Mouse (Mus musculus) thymus, postnatal 0 days (tissue): ENCODE data around the gene Prr29. TPM values are rescaled to one million over a fixed set of nuclear protein-coding genes. Genes with fewer than 3 reads are reported as not detected.
"Not testable (repeated sequence)": the region's sequence is repeated elsewhere in the genome, so short reads cannot be mapped to it uniquely, and the experiment has no call there.

Source experiments
- DNase-seq: peaks from one replicate; pipeline ENCODE4 v3.0.0-alpha.2; 2015; ENCODE audit warnings: low spot score
- polyA plus RNA-seq: library from polyadenylated mRNA; unstranded; fragments of >200 nt; fragmentation: Nextera tagmentation; extraction: Ambion mirVana; gene quantifications from 2 replicates; pipeline ENCODE4 v1.2.1, GENCODE M21; 2015

Prr29 gene
- 31.2 and 33.1 TPM in 2 replicates for polyA plus RNA-seq

DNA sequence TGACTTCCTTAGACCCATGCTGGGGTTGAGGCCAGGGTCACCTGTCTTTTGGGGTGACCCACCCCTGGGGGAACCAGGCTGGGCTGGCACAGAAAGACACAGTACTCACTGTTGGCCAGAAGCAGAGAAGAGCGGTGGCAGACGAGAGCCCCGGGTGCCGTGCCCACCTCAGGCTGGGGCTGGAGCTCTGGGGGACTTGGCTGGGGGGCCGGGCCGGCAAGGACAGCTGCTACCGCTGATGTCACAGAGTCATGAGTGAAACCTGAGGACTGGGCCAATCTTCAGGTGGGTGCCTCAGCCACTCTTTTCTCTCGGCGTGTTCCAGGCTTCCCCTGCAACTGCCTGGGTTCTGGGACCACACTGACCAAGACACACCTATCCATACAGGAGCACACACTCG, at the start of gene Prr29:
Gene Prr29 (plus strand): TSS at position 107 of the 400 bp plus-strand sequence.
- DNase-seq, result no peak

GRCm38 (mm10) chr11:106316416-106316815, 48.9 kb upstream of the Prr29 start:
- DNase-seq, result no peak

- peak; percentile 77 for DNase-seq
Measured at GRCm38 (mm10) chr11:106317801-106318200, 47.5 kb upstream of the Prr29 start.

GRCm38 (mm10) chr11:106318406-106319366, 46.6 kb upstream of the Prr29 start:
- peak; percentile 50 for DNase-seq

DNA sequence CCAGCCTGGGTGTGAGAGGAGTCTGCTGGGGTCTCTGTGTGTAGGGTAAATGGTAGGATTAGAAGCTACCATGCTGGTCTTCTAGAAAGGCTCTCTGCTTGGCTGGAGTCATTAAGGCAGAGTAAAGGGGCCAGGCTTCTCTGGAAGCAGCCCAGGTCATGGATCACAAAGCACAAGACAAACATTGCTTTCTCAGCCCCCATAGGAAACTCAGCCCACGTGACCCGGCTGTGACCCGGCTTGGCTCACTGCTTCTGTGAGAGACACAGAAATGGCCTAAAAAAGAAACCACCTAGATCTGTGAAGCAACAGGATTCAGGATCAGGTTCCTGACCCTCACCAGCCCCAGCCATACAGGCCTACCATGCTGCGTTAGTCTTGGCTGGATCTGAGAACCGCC, 40.4 kb upstream of the Prr29 start:
- DNase-seq, result no peak

DNA sequence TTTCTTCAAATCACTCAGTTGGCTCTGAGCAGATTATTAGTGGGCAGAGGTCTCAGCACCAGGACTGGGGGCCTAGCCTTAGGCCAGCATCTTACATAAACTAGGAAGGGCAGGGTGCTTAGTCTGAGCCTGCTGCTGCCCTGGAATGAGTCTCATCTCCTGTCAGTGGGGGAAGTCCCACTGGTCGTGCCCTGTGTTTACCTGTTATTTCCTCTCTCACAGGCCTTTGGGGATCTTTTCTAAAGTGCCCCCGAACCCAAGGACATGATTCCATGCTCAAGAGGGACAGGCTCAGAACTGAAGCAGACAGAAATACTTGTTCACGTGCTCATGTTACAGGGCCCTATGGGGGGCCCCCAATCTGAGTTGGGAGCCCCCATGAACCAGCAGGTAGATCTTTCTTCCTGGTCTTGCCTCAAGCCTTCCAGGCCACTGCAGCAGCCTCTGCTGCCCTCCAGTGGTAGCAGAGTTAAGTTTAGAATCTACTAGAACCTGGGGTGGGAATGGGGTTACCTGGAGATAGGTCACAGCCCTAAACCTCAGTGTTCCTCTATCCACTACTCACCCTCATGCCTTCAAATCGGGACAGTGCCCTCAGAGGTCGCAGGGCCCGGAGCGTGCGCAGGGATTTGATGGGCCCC, 39.6 kb upstream of the Prr29 start:
- peak; percentile 87 for DNase-seq

DNA sequence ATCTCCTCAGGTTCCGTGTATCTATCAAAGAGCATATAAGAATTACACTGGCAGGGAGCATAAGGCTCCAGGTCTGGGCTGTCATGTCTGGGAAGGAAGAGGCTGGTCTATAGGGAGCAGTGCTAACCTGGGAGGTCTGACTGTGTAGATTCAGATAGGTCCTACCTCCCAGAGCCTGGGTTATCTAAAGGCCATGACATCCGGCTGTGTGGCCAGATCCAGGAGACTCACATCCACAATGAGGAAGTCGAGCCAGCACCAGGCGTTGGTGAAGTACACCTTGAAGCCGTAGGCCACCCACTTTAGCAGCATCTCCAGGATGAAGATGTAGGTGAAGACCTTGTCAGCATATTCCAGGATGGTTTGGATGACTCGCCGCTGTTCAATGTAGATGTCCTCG, 38.8 kb upstream of the Prr29 start:
- no peak for DNase-seq

GRCm38 (mm10) chr11:106328521-106328920, 36.8 kb upstream of the Prr29 start:
- DNase-seq, result no peak

- no peak for DNase-seq
Measured at GRCm38 (mm10) chr11:106329128-106329527, 36.1 kb upstream of the Prr29 start.

GRCm38 (mm10) chr11:106329682-106330081, 35.6 kb upstream of the Prr29 start:
- peak; percentile 90 for DNase-seq

DNA sequence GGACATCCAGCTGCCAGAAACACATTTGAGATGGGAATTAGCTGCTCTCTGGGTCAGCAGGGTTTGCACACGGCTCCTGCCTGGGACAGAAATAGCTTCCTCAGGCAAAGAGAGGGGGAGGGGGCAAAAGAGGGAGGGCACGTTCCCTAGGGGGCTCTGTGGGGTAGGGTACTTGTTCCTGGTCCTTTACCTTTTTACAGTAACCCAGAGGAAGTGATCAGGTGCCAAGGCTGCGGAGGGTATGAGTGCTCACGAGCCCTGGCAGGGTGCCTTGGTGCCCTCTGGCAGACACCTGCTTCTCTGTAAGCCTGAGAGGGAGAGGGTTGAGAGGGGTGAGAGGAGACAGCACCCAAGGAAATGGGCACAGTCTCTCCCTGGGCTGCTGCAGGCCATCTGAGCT, 32.8 kb upstream of the Prr29 start:
- DNase-seq, result no peak

- DNase-seq, result no peak
Measured at GRCm38 (mm10) chr11:106334066-106334465, 31.2 kb upstream of the Prr29 start.

DNA sequence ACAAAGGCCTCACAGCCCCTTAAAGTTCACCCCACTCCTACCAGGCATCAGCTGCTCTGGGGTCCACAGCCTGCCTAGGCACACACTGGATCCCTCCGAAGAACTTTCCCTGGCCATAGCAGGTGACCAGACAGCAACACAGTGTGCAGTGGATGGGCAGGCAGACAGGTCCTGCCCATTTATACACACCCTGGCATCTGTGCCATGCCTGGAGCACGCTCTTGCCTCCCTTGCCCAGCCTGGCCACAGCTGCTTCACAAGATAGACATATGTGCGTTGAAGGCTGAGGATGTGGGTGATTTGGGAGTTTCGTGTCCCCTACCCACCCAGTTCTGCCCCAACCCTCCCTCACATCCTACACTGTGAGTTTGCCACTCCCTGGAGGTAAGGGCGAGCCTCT, 27.2 kb upstream of the Prr29 start:
- DNase-seq, result no peak

DNA sequence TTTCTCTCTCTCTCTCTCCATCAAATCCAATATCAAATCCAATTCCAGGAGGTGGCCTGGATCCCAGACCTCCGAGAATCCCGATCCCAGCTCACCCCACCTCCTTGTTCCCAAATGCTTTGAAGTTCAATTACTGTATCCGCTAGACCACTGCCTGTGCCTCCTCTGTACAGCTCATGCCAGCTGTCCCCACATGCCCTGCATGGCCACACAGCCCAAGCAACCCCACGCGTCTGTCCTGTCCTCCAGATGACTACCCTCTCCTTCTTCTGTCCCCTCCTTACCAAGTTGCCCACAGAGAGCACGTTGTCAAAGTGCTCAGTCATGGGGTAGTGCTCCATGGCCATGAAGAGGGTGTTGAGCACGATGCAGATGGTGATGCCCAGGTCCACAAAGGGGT, 26.4 kb upstream of the Prr29 start:
- no peak for DNase-seq

DNA sequence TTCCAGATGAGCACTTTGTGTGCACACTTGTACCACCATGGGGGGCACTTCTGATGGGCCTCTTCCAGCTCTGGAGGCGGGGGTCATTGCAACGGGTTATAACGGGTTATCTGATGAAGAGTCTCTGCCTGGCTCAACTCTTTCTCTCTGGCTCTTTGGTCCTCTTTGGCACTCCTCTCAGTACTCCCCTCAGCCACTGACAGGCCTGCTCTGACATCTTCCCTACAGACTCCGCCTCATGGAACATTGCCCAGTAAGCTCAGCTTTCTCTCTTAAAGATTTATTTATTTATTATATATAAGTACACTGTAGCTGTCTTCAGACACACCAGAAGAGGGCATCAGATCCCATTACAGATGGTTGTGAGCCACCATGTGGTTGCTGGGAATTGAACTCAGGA, 25.9 kb upstream of the Prr29 start:
- DNase-seq, result not testable (repeated sequence)

DNA sequence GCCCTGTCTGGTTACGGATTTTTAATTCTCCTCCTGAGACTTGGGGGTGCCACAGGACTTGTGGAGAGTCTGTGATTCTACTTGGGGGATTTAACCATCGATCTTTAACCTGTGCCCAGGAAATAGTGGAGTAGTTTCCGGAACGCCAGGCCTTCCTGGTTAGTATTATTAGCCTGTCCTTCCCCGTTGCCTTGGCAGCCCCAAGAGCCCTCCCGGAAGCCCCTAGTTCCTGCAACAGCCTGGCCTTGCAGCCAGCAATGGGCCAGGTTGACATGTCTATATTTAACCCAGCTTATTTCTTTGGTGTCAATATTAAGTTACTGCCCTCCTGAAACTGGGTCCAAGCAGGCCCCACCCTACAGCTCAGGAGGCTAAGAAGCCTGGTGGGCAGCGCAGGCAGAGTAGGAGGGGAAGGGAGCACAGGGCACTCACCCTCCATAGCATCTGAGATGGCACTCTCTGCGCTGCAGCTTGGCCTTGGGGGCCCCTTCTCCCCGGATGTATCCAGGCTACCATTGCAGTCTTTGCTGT, 24.2 kb upstream of the Prr29 start:
- no peak for DNase-seq

- no peak for DNase-seq
Measured at GRCm38 (mm10) chr11:106344910-106345309, 20.4 kb upstream of the Prr29 start.

- no peak for DNase-seq
Measured at GRCm38 (mm10) chr11:106349772-106350171, 15.5 kb upstream of the Prr29 start.

DNA sequence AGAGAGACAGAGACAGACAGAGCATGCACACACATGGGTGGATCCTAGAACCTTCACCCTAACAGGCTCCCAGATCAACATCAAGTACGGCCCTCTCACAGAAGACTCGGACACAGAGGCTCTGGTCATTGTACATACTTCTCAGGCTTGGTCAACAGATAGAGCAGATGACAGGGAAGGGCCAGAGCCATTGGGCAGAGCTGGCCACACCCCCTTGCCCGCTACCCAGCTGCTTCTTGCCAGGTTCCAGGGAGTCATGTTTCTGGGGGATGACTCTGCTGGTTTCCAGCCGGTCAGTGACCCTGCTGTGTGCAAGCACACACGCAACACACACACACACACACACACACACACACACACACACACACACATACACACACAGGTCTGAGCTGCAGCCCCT, 14.4 kb upstream of the Prr29 start:
- DNase-seq, result no peak

GRCm38 (mm10) chr11:106351253-106351652, 14.0 kb upstream of the Prr29 start:
- DNase-seq, result no peak

DNA sequence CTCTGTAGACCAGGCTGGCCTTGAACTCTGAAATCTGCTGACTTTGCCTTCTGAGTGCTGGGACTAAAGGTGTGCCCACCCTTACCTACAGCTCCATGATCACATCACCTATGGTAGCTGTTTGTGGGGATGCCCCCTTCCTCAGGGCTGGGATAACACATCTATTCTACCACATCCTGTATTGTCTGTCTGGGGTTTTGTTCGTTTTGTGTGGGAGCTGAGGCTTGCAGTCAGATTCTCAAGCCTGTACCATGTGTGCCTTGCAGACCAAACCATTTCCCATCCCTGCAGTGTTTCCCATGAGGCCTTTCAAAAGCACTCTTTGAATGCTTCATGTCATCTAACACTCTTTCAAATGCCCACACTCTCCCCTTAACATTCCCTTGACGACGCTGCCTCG, 13.3 kb upstream of the Prr29 start:
- DNase-seq, result peak; percentile 68

GRCm38 (mm10) chr11:106353188-106353587, 12.1 kb upstream of the Prr29 start, which contains the start of gene Scn4a:
Gene Scn4a, minus strand, starts transcription at chr11:106353288.
- no peak for DNase-seq
